Mouse (Mus musculus): ENCODE results near the gene Gm7145.

DNA sequence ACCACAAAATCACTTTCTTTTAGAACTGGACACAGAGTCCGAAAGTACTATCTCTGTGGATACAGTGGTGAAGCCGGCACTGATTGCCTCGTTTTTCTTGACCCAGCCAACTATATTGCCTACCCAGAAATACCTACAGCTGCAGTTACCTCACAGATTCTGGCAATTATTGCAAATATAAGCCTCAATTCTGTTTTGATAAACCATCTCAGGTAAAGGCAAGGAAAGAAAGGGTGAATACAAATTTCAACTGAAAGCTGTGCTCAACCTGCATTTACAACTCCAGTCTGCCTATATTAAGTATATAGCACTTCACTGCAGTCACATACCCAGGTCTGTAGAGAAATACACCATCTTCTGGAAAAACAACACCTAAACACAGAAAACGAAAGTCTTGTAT lies at the start of gene Gm7145:
- TF ChIP-seq CTCF (conservative IDR thresholded peaks at IDR 0.05 in 1 of 2, IDR thresholded peaks at IDR 0.05 in 1 of 2; ENCODE audit: low read depth in 2 of 2, low read length in 2 of 2), result no peak
- no peak for TF ChIP-seq SIN3A (IDR thresholded peaks at IDR 0.05; ENCODE audit: low read length)
- no peak for TF ChIP-seq POLR2A (IDR thresholded peaks at IDR 0.05; ENCODE audit: low read depth, low read length)
- TF ChIP-seq USF1 (IDR thresholded peaks at IDR 0.05; ENCODE audit: low read depth, low read length), result no peak
- no peak for TF ChIP-seq CHD2 (IDR thresholded peaks at IDR 0.05; ENCODE audit: low read length)
- no peak for TF ChIP-seq EP300 (IDR thresholded peaks at IDR 0.05; ENCODE audit: low read length)
- TF ChIP-seq UBTF (IDR thresholded peaks at IDR 0.05; ENCODE audit: low read depth, low read length), result no peak
- TF ChIP-seq RCOR1 (conservative IDR thresholded peaks at IDR 0.05; ENCODE audit: low read depth, low read length), result no peak
- TF ChIP-seq NRF1 (IDR thresholded peaks at IDR 0.05; ENCODE audit: low read depth, low read length), result no peak
- TF ChIP-seq MAFK (IDR thresholded peaks at IDR 0.05; ENCODE audit: insufficient replicate concordance, low read length), result no peak
- TF ChIP-seq HCFC1 (IDR thresholded peaks at IDR 0.05; ENCODE audit: low read depth, low read length), result no peak
- TF ChIP-seq RAD21 (IDR thresholded peaks at IDR 0.05; ENCODE audit: low read depth, low read length), result no peak
- TF ChIP-seq ZKSCAN1 (IDR thresholded peaks at IDR 0.05; ENCODE audit: borderline replicate concordance, low read depth, low read length), result no peak
